Mouse (Mus musculus) C2C12 (cell line): ENCODE measurements around the gene Gm11627.

Experiments
- CTCF ChIP-seq: IDR thresholded peaks from one replicate; pipeline ENCODE4 v1.5.1; 2011; ENCODE audit not compliant: control insufficient read depth, insufficient read depth, insufficient read length
- MAX ChIP-seq: IDR thresholded peaks from one replicate; pipeline ENCODE4 v1.6.1; 2011; ENCODE audit warnings: mild to moderate bottlenecking, control low read depth
- MYOD1 ChIP-seq: IDR thresholded peaks from one replicate; pipeline ENCODE4 v1.6.1; 2011; ENCODE audit warnings: low read depth; ENCODE audit not compliant: control insufficient read depth, insufficient read length
- USF1 ChIP-seq: IDR thresholded peaks from one replicate; pipeline ENCODE4 v1.6.1; 2011; ENCODE audit warnings: low read depth, mild to moderate bottlenecking, control low read depth, moderate library complexity

DNA sequence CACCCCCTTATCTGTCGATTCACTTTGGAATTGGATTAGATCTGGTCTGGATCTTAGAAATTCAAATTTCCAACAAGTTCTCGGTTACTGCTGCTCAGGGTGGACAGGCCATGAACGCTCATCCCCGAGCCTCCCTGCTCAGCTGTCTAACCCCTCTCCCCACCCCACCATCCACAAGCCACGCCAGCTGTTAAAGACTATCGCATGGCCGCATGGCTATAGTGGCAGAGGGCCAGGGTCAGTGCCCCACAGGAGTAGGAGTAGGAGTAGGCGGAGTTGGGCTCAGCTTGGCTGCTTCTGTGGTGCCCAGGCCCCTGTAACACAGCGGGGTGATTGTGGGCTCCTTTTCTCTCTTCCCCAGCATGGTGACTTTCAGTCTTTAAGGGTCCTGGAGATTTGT is 49.3 kb upstream of the Gm11627 start:
- TF ChIP-seq CTCF (no peak), MYOD1 (peak; percentile 26), MAX (no peak), USF1 (no peak)
